Mouse (Mus musculus) Patski (cell line): Measurements from ENCODE around the gene Vmn2r45. TPM values are rescaled to one million over a fixed set of nuclear protein-coding genes. Genes with fewer than 3 reads are reported as not detected.
"Not testable (repeated sequence)": the region's sequence is repeated elsewhere in the genome, so short reads cannot be mapped to it uniquely, and the experiment has no call there.

Source experiments
- ATAC-seq: fragments of 100-300 bp; one replicate; pipeline ENCODE4 v1.8.0; 2021
- CTCF ChIA-PET: fragments of 350-600 bp; sonication (Branson Sonifier 250); formaldehyde crosslinking; loops from one replicate; lab custom pipeline; 2022; ENCODE audit warnings: inconsistent platforms; lab: Charles Lee
- POLR2A ChIA-PET: fragments of 350-600 bp; sonication (Branson Sonifier 250); formaldehyde crosslinking; loops from one replicate; lab custom pipeline; 2022; ENCODE audit warnings: antibody characterized with exemption, inconsistent platforms; lab: Charles Lee
- DNase-seq: peaks from one replicate; pipeline ENCODE4 v3.0.0-alpha.2; 2011; ENCODE audit warnings: low read depth, low spot score
- H3K27me3 ChIP-seq: fragments of 371-371 bp; one replicate; pipeline ENCODE4 v1.5.1; 2021
- in situ Hi-C: fragments of 300-500 bp; cut with MboI; formaldehyde crosslinking; loops from 3 replicates; pipeline ENCODE4 v1.11.1; 2018; ENCODE audit warnings: low pct_unique_long_range_greater_than_20kb, mixed read lengths
- polyA plus RNA-seq: library from polyadenylated mRNA; unstranded; gene quantifications from one replicate; pipeline ENCODE4 v1.2.3, GENCODE M21; 2021

The Vmn2r45 gene
- polyA plus RNA-seq: not detected

DNA sequence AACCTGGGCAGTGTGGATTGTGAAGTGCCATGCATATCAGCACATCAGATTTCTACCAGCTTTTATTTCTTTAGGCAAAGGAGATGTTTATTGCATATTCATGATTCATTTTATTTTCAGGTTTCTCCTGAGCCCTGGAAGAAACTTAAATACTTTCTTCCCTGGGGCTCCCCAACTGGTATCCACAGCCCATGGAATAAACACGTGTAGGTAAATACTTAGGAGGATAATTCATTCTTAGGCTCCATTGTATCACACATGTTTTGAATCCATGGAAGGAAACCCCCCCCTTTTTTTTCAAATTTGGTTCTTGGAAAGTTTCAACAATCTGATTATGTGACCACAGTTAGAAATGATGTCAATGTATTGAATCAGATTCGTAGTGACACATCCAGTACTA is at the start of gene Vmn2r45:
Gene Vmn2r45, minus strand, starts transcription at position 101 of the 400 bp plus-strand sequence.
- in situ Hi-C loops, CTCF ChIA-PET, DNase-seq, H3K27me3 ChIP-seq, ATAC-seq, POLR2A ChIA-PET: not testable (repeated sequence)

Other genes starting within 250 kb of the Vmn2r45 start
- not detected for gene Vmn2r43, start 228.5 kb downstream of the Vmn2r45 start, polyA plus RNA-seq
- gene Vmn2r44, start 105.7 kb downstream of the Vmn2r45 start, polyA plus RNA-seq: not detected